Mouse (Mus musculus) limb, embryonic 12.5 days (tissue): Measurements from ENCODE around the gene Pp2d1. TPM values are rescaled to one million over a fixed set of nuclear protein-coding genes. Genes with fewer than 3 reads are reported as not detected.

Experiments used
- ATAC-seq: fragments of 200-750 bp; cut with Nextera tagmentation; 2 replicates; pipeline ENCODE4 v1.8.0; 2017; ENCODE audit warnings: low read depth, moderate TSS enrichment; ENCODE audit not compliant: insufficient number of reproducible peaks, insufficient read depth, low FRiP score, low TSS enrichment
- H3K27ac ChIP-seq: fragments of 300-500 bp; sonication (generic); 2 replicates; pipeline ENCODE4 v1.5.1; 2016; ENCODE audit warnings: mild to moderate bottlenecking, moderate library complexity
- H3K27me3 ChIP-seq: fragments of 300-500 bp; sonication (generic); 2 replicates; pipeline ENCODE4 v1.6.1; 2016; ENCODE audit warnings: mild to moderate bottlenecking, moderate library complexity
- H3K36me3 ChIP-seq: fragments of 300-500 bp; sonication (generic); 2 replicates; pipeline ENCODE4 v1.6.1; 2016; ENCODE audit warnings: mild to moderate bottlenecking, moderate library complexity
- H3K4me1 ChIP-seq: fragments of 300-500 bp; sonication (generic); replicated peaks from 2 replicates; pipeline ENCODE4 v1.6.1; 2016
- H3K4me2 ChIP-seq: fragments of 300-500 bp; sonication (generic); 2 replicates; pipeline ENCODE4 v1.6.1; 2016; ENCODE audit warnings: mild to moderate bottlenecking, moderate library complexity
- H3K4me3 ChIP-seq: fragments of 300-500 bp; sonication (generic); replicated peaks from 2 replicates; pipeline ENCODE4 v1.5.1; 2016; ENCODE audit warnings: mild to moderate bottlenecking
- H3K9ac ChIP-seq: fragments of 300-500 bp; sonication (generic); replicated peaks from 2 replicates; pipeline ENCODE4 v1.6.1; 2016; ENCODE audit warnings: mild to moderate bottlenecking, moderate library complexity
- H3K9me3 ChIP-seq: fragments of 300-500 bp; sonication (generic); 2 replicates; pipeline ENCODE4 v1.6.1; 2016; ENCODE audit warnings: mild to moderate bottlenecking, moderate library complexity
- WGBS: fragments of 180-500 bp; shearing (Covaris S2); methylation state at CpG from one replicate; pipeline ENCODE4 v1.1.7; 2016; 5-methylcytosine and 5-hydroxymethylcytosine counted together
- polyA plus RNA-seq: library from polyadenylated mRNA; unstranded; fragments of >200 nt; fragmentation: Nextera tagmentation; extraction: Ambion mirVana; gene quantifications from 2 replicates; pipeline ENCODE4 v1.2.1, GENCODE M21; 2016

Gene Pp2d1
- polyA plus RNA-seq, 1 experiment from 2014 or later: 0.26 TPM

DNA sequence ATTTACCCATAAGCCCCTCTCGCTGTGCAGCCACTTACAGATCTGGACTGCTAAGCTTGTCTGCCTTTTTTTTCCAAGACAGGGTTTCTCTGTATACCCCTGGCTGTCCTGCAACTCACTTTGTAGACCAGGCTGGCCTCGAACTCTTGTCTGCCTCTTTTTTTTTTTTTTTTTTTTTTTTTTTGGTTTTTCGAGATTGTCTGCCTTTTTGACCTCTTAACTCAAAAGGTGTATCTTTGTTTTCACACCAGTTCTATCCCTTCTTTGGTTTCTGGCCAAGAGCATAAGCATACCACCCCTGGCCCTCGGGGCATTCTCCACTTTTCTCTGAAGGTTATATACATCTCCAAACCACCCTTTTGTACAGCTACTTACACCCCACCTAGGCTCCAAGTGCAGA, 25.6 kb upstream of the Pp2d1 start:
- Histone ChIP-seq H3K4me2 (no peak overlapping the region), H3K27ac (no peak overlapping the region), H3K4me3 (no peak overlapping the region), H3K27me3 (no peaks in the 10 kb centered on the region), H3K36me3 (no peaks in the 10 kb centered on the region), H3K9ac (no peak overlapping the region), H3K9me3 (no peaks in the 10 kb centered on the region), H3K4me1 (peaks cover 15% of the 10 kb centered on the region)
- 88% methylated on average over 4 of the region's 4 CpGs for whole genome bisulfite sequencing
- no peak for ATAC-seq

DNA sequence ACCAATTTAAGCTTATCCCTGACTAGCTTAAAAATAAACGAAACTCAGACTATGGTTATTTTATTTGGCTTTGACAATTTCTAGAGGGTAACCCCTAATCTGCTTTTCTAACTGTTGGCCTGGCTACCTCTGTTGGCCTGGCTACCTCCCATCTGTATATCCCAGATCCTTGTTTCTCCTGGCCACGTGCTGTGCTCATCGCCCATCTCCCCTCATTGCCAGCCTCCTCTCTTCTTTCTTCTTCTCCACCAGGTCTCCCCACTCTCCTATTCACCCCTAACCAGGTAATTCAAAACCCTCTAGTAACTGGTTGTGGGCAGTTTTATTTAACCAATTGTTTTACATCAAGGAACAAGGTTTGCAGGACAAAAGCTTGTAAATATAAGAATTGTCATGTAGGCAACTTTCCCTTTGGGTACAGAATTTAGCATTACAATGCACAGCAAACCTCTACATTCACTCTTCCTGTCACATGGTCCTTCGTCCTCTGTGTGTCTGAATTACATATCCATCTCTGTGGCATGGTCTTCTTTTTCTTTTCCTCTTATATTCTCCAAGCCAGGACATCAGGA, 22.3 kb upstream of the Pp2d1 start:
- Histone ChIP-seq H3K27ac (no peak overlapping the region), H3K27me3 (no peaks in the 10 kb centered on the region), H3K9me3 (no peaks in the 10 kb centered on the region), H3K9ac (no peak overlapping the region), H3K36me3 (no peaks in the 10 kb centered on the region), H3K4me2 (no peak overlapping the region), H3K4me3 (no peak overlapping the region), H3K4me1 (no peaks in the 10 kb centered on the region; the same call in 1 of the 2 replicates)
- ATAC-seq: no peak
- WGBS: 85% methylated on average over 4 of the region's 4 CpGs

DNA sequence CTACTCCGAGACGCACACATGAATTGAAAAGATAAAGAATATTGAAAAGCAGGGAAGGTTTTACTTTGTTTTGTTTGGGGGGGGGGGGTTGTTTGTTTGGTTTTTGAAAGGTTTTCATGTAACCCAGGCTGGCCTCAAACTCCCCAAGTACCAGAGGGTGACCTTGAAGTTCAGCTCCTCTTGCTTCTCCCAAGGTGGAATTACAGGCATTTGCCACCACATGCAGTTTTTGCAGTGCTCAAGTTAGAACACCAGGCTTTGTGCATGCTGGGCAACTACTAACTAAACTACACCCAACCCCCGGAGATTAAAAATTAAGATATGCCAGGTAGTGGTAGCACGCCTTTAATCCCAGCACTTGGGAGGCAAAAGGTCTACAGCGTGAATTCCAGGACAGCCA, 20.4 kb upstream of the Pp2d1 start:
- Histone ChIP-seq H3K4me2 (no peak overlapping the region), H3K4me1 (no peaks in the 10 kb centered on the region), H3K4me3 (no peak overlapping the region), H3K27ac (no peak overlapping the region), H3K36me3 (no peaks in the 10 kb centered on the region), H3K9ac (no peak overlapping the region), H3K9me3 (no peaks in the 10 kb centered on the region), H3K27me3 (no peaks in the 10 kb centered on the region)
- 96% methylated on average over 5 of the region's 5 CpGs for WGBS
- ATAC-seq: no peak

DNA sequence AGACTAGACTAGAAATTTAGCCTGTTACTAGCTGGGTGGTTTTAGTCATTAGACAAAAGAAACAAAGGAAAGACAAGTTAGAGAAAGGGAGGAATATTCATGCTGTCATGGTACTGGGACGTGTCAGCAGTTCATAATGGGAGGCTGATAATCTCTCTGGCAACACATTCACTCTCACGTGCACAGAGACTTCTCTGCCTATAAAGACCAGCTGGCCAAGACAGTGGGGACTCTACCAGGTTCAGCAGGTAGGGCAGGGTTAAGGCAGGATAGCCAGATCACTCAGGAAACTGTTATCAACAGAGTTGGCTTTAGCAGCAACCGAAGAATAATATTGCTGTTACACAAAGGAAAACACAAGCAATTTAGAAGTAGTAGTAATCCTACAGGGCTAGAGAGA, 18.2 kb upstream of the Pp2d1 start:
- no peak for ATAC-seq
- 77% methylated on average over 3 of the region's 3 CpGs for WGBS
- no peak overlapping the region for H3K27ac ChIP-seq
- H3K27me3 ChIP-seq: no peaks in the 10 kb centered on the region
- no peaks in the 10 kb centered on the region for H3K9me3 ChIP-seq
- H3K4me2 ChIP-seq: no peak overlapping the region
- H3K36me3 ChIP-seq: no peaks in the 10 kb centered on the region
- H3K4me1 ChIP-seq: no peaks in the 10 kb centered on the region
- no peak overlapping the region for H3K4me3 ChIP-seq
- H3K9ac ChIP-seq: no peak overlapping the region

DNA sequence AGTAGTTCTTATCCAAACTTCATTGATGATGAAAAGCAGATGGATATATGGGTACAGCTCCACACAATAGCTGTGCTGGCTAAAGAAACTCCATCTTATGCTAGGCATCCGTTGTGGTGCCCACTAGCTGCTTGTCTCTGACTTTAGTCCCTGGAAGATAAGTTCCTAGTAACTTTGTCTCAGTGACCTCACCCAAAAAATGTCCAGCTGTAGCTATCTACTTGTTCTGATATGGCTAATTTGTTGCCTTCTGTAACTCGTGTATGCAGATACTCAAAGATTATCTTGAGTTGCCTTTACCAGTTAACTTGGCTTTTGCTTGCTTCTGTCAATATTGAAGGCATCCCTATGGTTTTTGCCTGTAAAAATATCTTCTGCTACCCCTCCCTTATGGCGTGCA, 15.6 kb upstream of the Pp2d1 start:
- Histone ChIP-seq H3K4me2 (no peak overlapping the region), H3K36me3 (no peaks in the 10 kb centered on the region), H3K4me1 (no peaks in the 10 kb centered on the region), H3K27ac (no peak overlapping the region), H3K4me3 (no peak overlapping the region), H3K9ac (no peak overlapping the region), H3K9me3 (no peaks in the 10 kb centered on the region), H3K27me3 (no peaks in the 10 kb centered on the region)
- WGBS: 79% methylated on average over 3 of the region's 3 CpGs
- ATAC-seq: no peak

DNA sequence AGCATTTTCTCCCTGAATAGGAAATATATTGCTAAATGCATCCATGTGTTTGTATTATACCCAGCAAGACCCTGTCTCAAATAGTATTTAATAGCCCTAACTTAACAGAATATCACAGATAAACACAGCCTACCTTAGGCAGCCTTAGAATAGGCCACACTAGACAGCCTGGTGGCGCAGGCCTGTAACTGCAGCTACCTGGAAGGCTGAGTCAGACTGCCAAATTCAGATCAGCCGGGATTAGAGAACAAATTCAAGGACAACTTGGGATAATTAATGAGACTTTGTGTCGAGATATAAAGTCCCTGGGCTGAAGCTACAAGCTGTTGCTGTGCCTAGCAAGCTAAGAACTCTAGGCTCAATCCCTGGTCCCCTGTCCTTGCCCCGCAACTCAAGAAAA, 14.8 kb upstream of the Pp2d1 start:
- no peaks in the 10 kb centered on the region for H3K27me3 ChIP-seq
- no peak for ATAC-seq
- H3K9me3 ChIP-seq: no peaks in the 10 kb centered on the region
- no peak overlapping the region for H3K9ac ChIP-seq
- no peaks in the 10 kb centered on the region for H3K4me1 ChIP-seq
- no peaks in the 10 kb centered on the region for H3K36me3 ChIP-seq
- H3K4me3 ChIP-seq: no peak overlapping the region
- H3K27ac ChIP-seq: no peak overlapping the region
- no peak overlapping the region for H3K4me2 ChIP-seq
- 69% methylated on average over 4 of the region's 4 CpGs for WGBS

DNA sequence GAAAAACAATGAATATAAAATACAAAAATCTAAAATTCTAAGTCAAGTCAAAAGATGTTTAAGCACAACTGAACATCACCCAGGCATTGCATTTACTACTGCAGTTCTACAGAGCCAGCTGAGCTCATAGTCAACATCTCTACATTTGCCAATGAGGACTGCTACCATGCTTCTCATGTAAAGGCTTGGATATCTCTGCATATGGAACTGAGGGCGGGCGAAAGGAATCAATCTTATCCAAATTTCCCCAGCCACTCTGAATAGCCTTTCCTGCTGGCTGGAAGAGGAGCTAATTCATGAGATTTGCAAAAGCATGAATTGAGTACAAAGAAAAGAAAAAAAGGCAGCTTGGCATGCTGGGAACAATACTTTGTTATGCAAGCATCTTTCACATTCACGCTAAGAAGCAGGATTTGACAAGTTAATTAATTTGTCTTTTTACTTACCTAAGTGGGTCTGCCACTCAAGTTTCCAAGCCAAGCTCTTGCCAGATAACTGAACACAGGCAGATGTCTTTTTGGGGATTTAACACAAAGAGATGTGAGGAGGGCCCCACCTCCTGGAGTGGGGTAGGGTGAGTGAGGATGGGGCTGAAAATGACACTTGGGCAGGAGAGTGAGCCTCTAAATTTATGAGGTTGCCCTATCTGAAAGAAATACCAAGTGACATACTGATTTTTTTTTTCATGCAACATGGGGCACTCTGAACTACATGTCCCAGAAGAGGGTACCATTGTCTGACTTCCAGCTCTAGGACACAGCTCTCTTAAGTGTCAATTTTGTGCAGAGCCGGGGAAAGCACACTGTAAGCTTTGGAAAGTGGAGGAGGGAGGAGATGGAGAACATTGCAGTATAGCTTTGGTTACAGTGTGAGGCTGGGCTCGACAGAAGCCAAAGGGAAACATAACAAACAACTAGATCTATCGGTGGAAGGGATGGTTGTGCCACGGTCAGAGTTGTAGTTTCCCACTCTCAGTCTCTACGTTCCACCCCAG, 12.4 kb upstream of the Pp2d1 start:
- no peaks in the 10 kb centered on the region for H3K4me1 ChIP-seq
- ATAC-seq: no peak
- no peaks in the 10 kb centered on the region for H3K27me3 ChIP-seq
- no peaks in the 10 kb centered on the region for H3K9me3 ChIP-seq
- no peak overlapping the region for H3K4me2 ChIP-seq
- no peaks in the 10 kb centered on the region for H3K36me3 ChIP-seq
- H3K4me3 ChIP-seq: no peak overlapping the region
- 82% methylated on average over 8 of the region's 8 CpGs for WGBS
- H3K27ac ChIP-seq: no peak overlapping the region
- H3K9ac ChIP-seq: no peak overlapping the region

DNA sequence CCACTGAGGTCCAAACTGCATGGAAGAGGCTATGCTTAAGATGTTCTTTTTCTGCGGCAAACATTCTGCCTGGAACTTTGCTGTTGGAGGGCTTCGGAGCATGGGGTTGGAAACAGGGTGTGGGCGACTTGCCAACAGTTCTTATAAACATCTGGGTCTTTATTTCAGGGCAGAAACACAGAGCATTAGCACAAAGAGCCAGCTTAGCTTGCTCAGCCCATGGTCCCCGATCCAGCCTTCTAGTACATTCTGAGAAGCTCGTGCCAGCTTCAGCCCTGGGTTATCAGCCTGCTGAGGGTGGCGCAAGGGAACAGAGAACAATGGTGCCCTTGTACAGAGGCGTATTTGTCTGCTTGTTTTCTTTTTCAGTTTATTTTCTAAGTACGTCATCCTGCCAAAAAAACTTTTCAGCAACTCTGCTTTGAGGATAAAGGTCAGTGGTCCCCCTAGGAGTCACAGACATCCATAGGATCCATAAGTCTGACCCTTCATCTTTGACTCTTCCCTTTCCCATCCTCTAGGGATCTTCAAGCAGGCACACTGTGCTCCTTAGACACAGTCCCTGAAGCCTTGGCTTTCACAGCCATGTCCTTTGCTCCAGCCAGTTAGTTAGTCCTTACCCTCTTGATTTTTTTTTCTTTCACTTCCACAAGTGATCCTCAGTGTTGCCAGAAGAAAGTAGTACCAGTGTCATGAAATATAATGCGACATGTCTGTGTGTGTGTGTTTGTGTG, 4.5 kb upstream of the Pp2d1 start:
- Histone ChIP-seq H3K27ac (peak overlapping the region; percentile 62), H3K4me3 (no peak overlapping the region), H3K27me3 (no peaks in the 10 kb centered on the region), H3K36me3 (no peaks in the 10 kb centered on the region), H3K4me2 (no peak overlapping the region), H3K4me1 (no peaks in the 10 kb centered on the region; the same call in 1 of the 2 replicates), H3K9ac (no peak overlapping the region), H3K9me3 (no peaks in the 10 kb centered on the region)
- 73% methylated on average over 9 of the region's 9 CpGs for WGBS
- 0 out of 2 replicates have a peak, but pooled peaks have one; percentile 37 for ATAC-seq

DNA sequence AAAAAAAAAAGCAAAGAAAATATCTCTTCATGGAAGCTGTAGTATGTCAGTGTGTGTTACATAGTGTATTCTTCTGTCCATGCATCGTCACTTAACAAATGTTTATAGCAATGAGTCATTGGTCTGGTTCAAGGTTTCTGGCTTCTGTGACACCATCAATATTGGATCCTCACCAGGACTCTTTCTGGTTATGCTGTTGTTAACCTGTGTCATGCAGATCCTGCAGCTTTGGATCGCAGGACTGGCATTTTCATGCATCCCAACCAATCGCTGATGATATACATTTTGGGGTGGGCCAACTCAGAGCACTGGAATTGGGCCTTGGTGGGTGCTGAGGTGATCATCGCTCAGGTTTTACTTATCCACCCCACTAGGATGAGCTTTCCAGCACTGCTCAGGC, 3.3 kb upstream of the Pp2d1 start:
- 93% methylated on average over 4 of the region's 4 CpGs for WGBS
- Histone ChIP-seq H3K9ac (no peak overlapping the region), H3K36me3 (no peaks in the 10 kb centered on the region), H3K9me3 (no peaks in the 10 kb centered on the region), H3K27me3 (no peaks in the 10 kb centered on the region), H3K27ac (no peak overlapping the region), H3K4me3 (no peak overlapping the region), H3K4me2 (no peak overlapping the region), H3K4me1 (no peaks in the 10 kb centered on the region; the same call in 1 of the 2 replicates)
- ATAC-seq: no peak

DNA sequence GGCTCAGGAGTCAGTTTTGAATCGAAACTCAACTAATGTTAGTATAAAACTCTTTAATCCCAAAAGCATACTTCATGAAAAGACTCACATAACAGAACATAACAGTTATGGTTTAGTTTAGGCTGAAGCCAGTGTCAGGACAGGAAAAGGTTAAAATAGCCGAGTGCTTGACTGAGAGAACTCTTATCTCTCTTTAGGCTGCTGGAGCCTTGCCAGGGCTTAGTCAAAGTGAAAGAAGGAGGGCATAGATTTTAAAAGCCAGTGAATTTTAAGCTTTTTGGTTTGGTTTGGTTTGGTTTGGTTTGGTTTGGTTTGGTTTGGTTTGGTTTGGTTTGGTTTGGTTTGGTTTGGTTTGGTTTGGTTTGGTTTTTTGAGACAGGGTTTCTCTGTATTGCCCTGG, 6.8 kb downstream of the Pp2d1 start:
- ATAC-seq: no peak
- Histone ChIP-seq H3K36me3 (no peaks in the 10 kb centered on the region), H3K27me3 (no peaks in the 10 kb centered on the region), H3K27ac (no peak overlapping the region), H3K4me3 (no peak overlapping the region), H3K9ac (no peak overlapping the region), H3K4me1 (no peaks in the 10 kb centered on the region), H3K9me3 (no peaks in the 10 kb centered on the region), H3K4me2 (no peak overlapping the region)
- 84% methylated on average over 2 of the region's 2 CpGs for WGBS

DNA sequence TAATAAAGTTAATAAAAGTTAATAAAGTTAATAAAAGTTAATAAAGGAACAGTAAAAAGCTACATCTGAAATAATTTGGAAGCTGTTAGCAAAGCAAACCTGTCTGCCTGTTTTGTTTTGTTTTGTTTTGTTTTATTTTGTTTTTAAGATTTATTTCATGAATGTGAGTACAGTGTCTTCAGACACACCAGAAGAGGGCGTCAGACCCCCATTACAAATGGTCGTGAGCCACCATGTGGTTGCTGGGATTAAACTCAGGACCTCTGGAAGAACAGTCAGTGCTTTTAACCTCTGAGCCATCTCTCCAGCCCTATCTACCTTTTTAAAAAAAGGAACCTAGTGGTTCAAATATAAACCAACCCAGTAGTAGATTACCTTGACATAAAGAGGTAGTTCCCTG, 8.1 kb downstream of the Pp2d1 start:
- Histone ChIP-seq H3K27me3 (no peaks in the 10 kb centered on the region), H3K27ac (no peak overlapping the region), H3K36me3 (no peaks in the 10 kb centered on the region), H3K9ac (no peak overlapping the region), H3K4me2 (no peak overlapping the region), H3K9me3 (no peaks in the 10 kb centered on the region), H3K4me3 (no peak overlapping the region), H3K4me1 (no peaks in the 10 kb centered on the region)
- ATAC-seq: no peak
- WGBS: 47% methylated on average over 2 of the region's 2 CpGs
